Mouse (Mus musculus) embryonic facial prominence, embryonic 10.5 days (tissue): ENCODE measurements around the gene Rnf166. TPM values are rescaled to one million over a fixed set of nuclear protein-coding genes. Genes with fewer than 3 reads are reported as not detected.

ENCODE experiments used
- DNase-seq: peaks from one replicate; pipeline ENCODE4 v3.0.0-alpha.2; 2017; ENCODE audit warnings: low spot score
- H3K27ac ChIP-seq: fragments of 300-500 bp; sonication (generic); replicated peaks from 2 replicates; pipeline ENCODE4 v1.5.1; 2016; ENCODE audit warnings: mild to moderate bottlenecking
- H3K27me3 ChIP-seq: fragments of 300-500 bp; sonication (generic); replicated peaks from 2 replicates; pipeline ENCODE4 v1.6.1; 2016; ENCODE audit warnings: low read depth, mild to moderate bottlenecking; ENCODE audit not compliant: poor library complexity, severe bottlenecking
- H3K36me3 ChIP-seq: fragments of 300-500 bp; sonication (generic); replicated peaks from 2 replicates; pipeline ENCODE4 v1.6.1; 2016; ENCODE audit warnings: mild to moderate bottlenecking, moderate library complexity
- H3K4me1 ChIP-seq: fragments of 300-500 bp; sonication (generic); 2 replicates; pipeline ENCODE4 v1.6.1; 2016
- H3K4me3 ChIP-seq: fragments of 300-500 bp; sonication (generic); 2 replicates; pipeline ENCODE4 v1.5.1; 2016; ENCODE audit warnings: mild to moderate bottlenecking, moderate library complexity
- H3K9me3 ChIP-seq: fragments of 300-500 bp; sonication (generic); 2 replicates; pipeline ENCODE4 v1.6.1; 2016; ENCODE audit warnings: mild to moderate bottlenecking
- WGBS: fragments of 180-500 bp; shearing (Covaris S2); methylation state at CpG from one replicate; pipeline ENCODE4 v1.1.7; 2016; 5-methylcytosine and 5-hydroxymethylcytosine counted together
- polyA plus RNA-seq: library from polyadenylated mRNA; unstranded; fragments of >200 nt; fragmentation: Nextera tagmentation; extraction: Ambion mirVana; gene quantifications from 2 replicates; pipeline ENCODE4 v1.2.1, GENCODE M21; 2016

The Rnf166 gene
- polyA plus RNA-seq, 1 experiment from 2014 or later = 33.6 TPM

DNA sequence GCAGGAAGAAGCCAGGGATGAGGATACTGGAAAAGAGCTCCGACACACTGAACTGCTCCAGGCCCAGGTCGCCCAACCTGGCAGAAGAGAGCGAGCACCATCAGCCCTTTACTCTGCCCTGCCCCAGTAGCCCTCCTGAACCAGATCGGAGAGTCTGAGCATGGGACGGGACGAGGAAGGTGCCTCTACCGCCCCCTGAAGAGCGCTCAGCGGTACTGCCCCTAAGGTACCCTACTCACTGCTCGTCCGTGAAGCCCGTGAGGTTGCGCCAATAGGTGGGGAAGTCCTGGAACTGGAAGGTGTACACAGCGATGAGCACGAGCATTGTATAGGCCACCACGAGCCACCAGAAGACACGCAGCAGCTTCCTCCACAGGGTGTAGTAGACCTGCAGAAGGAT is 22.0 kb upstream of the Rnf166 start:
- Histone ChIP-seq H3K4me3 (no peak overlapping the region), H3K9me3 (no peaks in the 10 kb centered on the region), H3K4me1 (peaks cover 3% of the 10 kb centered on the region; the same call in 1 of the 2 replicates), H3K27ac (no peak overlapping the region), H3K36me3 (peaks cover 82% of the 10 kb centered on the region), H3K27me3 (no peaks in the 10 kb centered on the region)
- 77% methylated on average over 17 of the region's 17 CpGs for WGBS
- DNase-seq = no peak

DNA sequence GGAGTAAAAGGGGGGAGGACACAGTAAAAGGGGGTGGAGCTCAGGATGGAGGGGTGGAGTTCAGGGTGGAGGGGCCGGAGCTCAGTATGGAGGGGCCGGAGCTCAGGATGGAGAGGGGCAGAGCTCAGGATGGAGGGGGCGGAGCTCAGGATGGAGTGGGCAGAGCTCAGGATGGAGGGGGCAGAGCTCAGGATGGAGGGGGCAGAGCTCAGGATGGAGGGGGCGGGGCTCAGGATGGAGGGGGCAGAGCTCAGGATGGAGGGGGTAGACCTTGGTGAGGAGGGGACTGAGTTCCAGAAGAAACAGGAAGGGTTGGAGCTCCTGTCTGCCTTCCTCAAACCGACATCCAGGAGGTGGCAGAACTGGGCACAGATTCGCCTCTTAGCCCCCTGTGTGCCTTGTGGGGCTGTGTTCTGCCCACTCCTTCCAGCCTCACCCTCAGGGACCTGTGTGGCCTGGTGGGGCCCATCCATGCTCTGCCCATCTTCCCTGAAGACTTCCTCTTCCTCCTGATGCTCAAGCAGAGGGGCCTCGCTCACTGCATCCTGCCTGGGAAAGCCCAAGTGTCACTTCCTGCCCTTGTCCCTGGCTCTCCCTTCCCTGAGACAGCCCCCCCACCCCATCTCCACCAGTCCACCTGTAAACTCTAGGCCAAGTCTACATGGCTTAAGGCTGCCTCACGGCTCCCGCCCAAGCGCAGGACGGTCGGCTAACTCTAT is 21.3 kb upstream of the Rnf166 start:
- H3K27ac ChIP-seq = no peak overlapping the region
- H3K4me3 ChIP-seq = no peak overlapping the region
- WGBS = 85% methylated on average over 12 of the region's 12 CpGs
- no peak for DNase-seq
- H3K36me3 ChIP-seq = peaks cover 90% of the 10 kb centered on the region
- no peaks in the 10 kb centered on the region for H3K9me3 ChIP-seq
- H3K27me3 ChIP-seq = no peaks in the 10 kb centered on the region
- peaks cover 3% of the 10 kb centered on the region; the same call in 1 of the 2 replicates for H3K4me1 ChIP-seq

- H3K27me3 ChIP-seq = no peaks in the 10 kb centered on the region
- 0 out of 2 replicates have a peak, but pooled peaks cover 4% of the 10 kb centered on the region for H3K9me3 ChIP-seq
- H3K4me1 ChIP-seq = no peaks in the 10 kb centered on the region
- DNase-seq = no peak
- 95% methylated on average over 9 of the region's 9 CpGs for WGBS
- H3K27ac ChIP-seq = no peak overlapping the region
- H3K4me3 ChIP-seq = no peak overlapping the region
- peaks cover 96% of the 10 kb centered on the region for H3K36me3 ChIP-seq
These were observed 12.5 kb upstream of the Rnf166 start for GRCm38 (mm10) chr8:122488387-122488786.

GRCm38 (mm10) chr8:122484831-122485230 is 9.0 kb upstream of the Rnf166 start:
- peaks cover 100% of the 10 kb centered on the region for H3K36me3 ChIP-seq
- H3K9me3 ChIP-seq = 0 out of 2 replicates have a peak, but pooled peaks cover 4% of the 10 kb centered on the region
- H3K27me3 ChIP-seq = no peaks in the 10 kb centered on the region
- H3K27ac ChIP-seq = no peak overlapping the region
- no peaks in the 10 kb centered on the region for H3K4me1 ChIP-seq
- DNase-seq = no peak
- 92% methylated on average over 12 of the region's 12 CpGs for WGBS
- no peak overlapping the region for H3K4me3 ChIP-seq

DNA sequence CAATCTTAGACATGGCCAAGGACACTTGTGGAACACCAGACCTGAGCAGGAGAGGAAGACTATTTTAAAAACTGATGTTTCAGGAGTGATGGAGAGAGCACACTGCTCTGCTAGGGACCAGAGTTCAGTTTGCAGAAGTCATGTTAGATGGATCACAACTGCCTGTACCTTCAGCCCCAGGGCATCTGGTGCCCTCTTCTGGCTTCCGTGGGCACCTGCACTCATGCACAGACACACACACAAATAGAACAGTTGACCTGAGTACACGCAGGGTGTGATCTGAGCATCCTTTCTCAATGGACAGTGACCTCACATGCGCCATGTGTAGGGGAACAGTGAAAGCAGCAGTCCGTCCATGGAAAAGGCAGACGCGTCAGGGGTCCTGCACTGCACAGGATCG is 8.0 kb upstream of the Rnf166 start:
- H3K4me1 ChIP-seq = no peaks in the 10 kb centered on the region
- H3K36me3 ChIP-seq = peaks cover 100% of the 10 kb centered on the region
- 94% methylated on average over 7 of the region's 7 CpGs for WGBS

DNA sequence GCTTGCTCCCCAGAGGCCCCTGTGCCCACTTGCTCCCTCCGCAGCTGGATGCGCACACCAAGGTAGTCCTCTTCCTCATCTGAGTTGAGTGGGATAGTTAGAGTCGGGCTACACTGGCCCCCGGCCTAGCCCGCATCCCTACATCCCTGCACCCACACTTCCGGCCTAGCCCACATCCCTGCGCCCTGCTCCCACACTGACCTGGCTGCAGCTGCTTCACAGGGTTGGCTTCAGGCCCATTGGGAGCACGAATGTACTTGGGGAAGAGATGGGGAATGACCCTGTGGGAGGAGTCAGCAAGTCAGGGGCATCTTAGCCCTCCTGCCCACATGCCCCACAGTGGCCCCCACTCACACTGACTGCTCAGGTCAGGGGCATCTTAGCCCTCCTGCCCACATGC is 6.6 kb upstream of the Rnf166 start:
- 96% methylated on average over 8 of the region's 8 CpGs for WGBS
- Histone ChIP-seq H3K27me3 (no peaks in the 10 kb centered on the region), H3K27ac (no peak overlapping the region), H3K36me3 (peaks cover 100% of the 10 kb centered on the region), H3K4me3 (no peak overlapping the region), H3K9me3 (0 out of 2 replicates have a peak, but pooled peaks cover 4% of the 10 kb centered on the region), H3K4me1 (peaks cover 3% of the 10 kb centered on the region; the same call in 1 of the 2 replicates)
- DNase-seq = no peak

More for the DNA sequence above, 8.0 kb upstream of the Rnf166 start:
- H3K9me3 ChIP-seq = 0 out of 2 replicates have a peak, but pooled peaks cover 4% of the 10 kb centered on the region
- no peak for DNase-seq
- no peaks in the 10 kb centered on the region for H3K27me3 ChIP-seq
- H3K4me3 ChIP-seq = no peak overlapping the region
- H3K27ac ChIP-seq = no peak overlapping the region

DNA sequence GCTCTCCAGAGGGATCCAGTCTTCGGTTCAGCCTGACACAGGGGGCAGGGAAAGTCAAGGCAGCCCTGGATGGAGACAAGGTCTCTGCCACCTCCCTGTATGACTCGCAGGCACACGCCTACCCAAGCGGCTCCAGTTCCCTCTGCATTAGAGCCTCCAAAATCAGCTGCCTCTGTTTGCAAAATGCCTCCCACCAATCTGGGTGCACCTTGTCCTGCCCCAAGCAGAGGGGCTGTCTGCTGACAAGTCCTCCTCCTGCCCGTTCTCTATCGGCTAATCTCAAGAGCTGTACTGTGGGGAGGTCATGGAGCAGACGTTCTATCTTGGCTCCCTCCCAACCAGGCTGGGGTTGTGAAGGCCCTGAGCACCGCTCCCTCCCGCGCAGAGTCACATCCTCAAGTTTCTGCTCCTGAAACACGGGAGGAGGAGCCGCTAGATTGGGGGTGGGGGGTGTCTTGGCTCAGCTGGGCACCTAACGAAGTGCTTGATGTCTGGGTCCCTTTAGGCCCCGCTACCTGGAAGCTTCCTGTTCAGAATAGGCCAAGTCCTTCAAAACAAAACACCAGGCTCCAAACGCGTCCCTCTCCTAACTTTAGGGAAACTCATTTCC is 808 bp downstream of the Rnf166 start:
- Histone ChIP-seq H3K4me3 (peak overlapping the region; percentile 99), H3K27ac (peak overlapping the region; percentile 90), H3K4me1 (peaks cover 32% of the 10 kb centered on the region), H3K36me3 (peaks cover 64% of the 10 kb centered on the region), H3K27me3 (no peaks in the 10 kb centered on the region), H3K9me3 (no peaks in the 10 kb centered on the region)
- DNase-seq = no peak
- 18% methylated on average over 16 of the region's 16 CpGs for WGBS

- Histone ChIP-seq H3K27me3 (no peaks in the 10 kb centered on the region), H3K36me3 (peaks cover 64% of the 10 kb centered on the region), H3K4me1 (peaks cover 32% of the 10 kb centered on the region), H3K27ac (no peak overlapping the region), H3K4me3 (no peak overlapping the region), H3K9me3 (no peaks in the 10 kb centered on the region)
- no peak for DNase-seq
- WGBS = 89% methylated on average over 8 of the region's 8 CpGs
These were observed 1.9 kb downstream of the Rnf166 start for GRCm38 (mm10) chr8:122473911-122474421.

- 83% methylated on average over 5 of the region's 5 CpGs for WGBS
- DNase-seq = no peak
- Histone ChIP-seq H3K9me3 (no peaks in the 10 kb centered on the region), H3K36me3 (peaks cover 76% of the 10 kb centered on the region), H3K4me1 (peaks cover 16% of the 10 kb centered on the region), H3K27ac (no peak overlapping the region), H3K27me3 (no peaks in the 10 kb centered on the region), H3K4me3 (no peak overlapping the region)
These were observed 5.2 kb downstream of the Rnf166 start for GRCm38 (mm10) chr8:122470691-122471090.

- H3K27ac ChIP-seq = no peak overlapping the region
- H3K36me3 ChIP-seq = peaks cover 83% of the 10 kb centered on the region
- DNase-seq = no peak
- no peaks in the 10 kb centered on the region for H3K9me3 ChIP-seq
- peaks cover 13% of the 10 kb centered on the region for H3K4me1 ChIP-seq
- H3K4me3 ChIP-seq = no peak overlapping the region
- no peaks in the 10 kb centered on the region for H3K27me3 ChIP-seq
- 86% methylated on average over 10 of the region's 10 CpGs for WGBS
These were observed 5.9 kb downstream of the Rnf166 start for GRCm38 (mm10) chr8:122469965-122470364.

DNA sequence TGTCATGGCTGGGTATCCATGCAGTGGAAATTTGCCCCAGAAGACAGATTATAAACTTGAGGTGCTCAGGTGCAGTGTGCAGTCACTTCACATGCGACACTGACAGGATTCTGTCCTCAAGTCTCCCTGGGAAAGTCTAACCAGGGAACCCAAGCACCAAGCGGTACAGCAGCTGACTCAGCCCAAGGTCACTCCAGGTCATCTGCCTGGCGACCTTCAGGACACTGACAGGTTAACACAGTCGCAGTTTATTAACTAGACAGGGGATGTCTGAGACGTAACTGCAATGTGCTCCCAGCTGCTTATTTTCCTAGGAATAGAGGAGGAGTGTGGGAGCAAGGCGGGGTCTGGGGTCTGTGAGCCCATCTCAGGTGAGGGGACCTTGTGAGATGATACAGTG is 6.5 kb downstream of the Rnf166 start:
- no peak for DNase-seq
- no peak overlapping the region for H3K27ac ChIP-seq
- whole genome bisulfite sequencing = 82% methylated on average over 6 of the region's 6 CpGs
- H3K36me3 ChIP-seq = peaks cover 83% of the 10 kb centered on the region
- peaks cover 13% of the 10 kb centered on the region for H3K4me1 ChIP-seq
- no peaks in the 10 kb centered on the region for H3K27me3 ChIP-seq
- no peak overlapping the region for H3K4me3 ChIP-seq
- no peaks in the 10 kb centered on the region for H3K9me3 ChIP-seq

GRCm38 (mm10) chr8:122467816-122468215 is 8.0 kb downstream of the Rnf166 start:
- 87% methylated on average over 13 of the region's 13 CpGs for WGBS
- DNase-seq = no peak
- Histone ChIP-seq H3K9me3 (no peaks in the 10 kb centered on the region), H3K27ac (no peak overlapping the region), H3K4me3 (no peak overlapping the region), H3K36me3 (peaks cover 68% of the 10 kb centered on the region), H3K27me3 (peaks cover 7% of the 10 kb centered on the region), H3K4me1 (peaks cover 24% of the 10 kb centered on the region)

DNA sequence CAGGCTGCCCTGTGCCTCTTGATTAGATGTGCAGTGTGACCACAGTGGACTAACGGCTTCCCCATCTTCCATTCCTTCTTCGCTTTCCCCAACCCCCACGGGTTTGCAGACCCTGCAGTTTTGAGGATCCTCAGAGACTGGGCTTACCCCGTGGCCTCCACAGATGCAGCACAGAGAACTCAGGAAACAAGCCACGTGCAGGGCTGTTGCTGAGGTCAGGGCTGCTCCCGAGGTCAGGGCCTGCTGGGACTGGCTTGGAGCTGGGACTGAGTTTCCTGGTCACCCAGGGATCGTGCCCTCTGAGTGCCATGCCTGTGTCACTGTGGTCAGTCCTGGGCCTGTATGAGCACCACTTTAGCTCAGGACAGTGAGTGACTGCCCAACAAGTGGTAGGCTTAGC is 10.9 kb downstream of the Rnf166 start:
- peaks cover 36% of the 10 kb centered on the region for H3K27me3 ChIP-seq
- H3K36me3 ChIP-seq = peaks cover 49% of the 10 kb centered on the region
- H3K4me3 ChIP-seq = no peak overlapping the region
- H3K4me1 ChIP-seq = peaks cover 52% of the 10 kb centered on the region
- DNase-seq = no peak
- H3K27ac ChIP-seq = 0 out of 2 replicates have a peak overlapping the region, but pooled peaks have one; percentile 20
- no peaks in the 10 kb centered on the region for H3K9me3 ChIP-seq
- 57% methylated on average over 7 of the region's 7 CpGs for WGBS
